Mouse (Mus musculus): ENCODE measurements around the gene Lrch2.
A peak's percentile ranks its signal among the peaks of the same experiment; 100 is the strongest.
"Not testable (repeated sequence)": the region's sequence is repeated elsewhere in the genome, so short reads cannot be mapped to it uniquely, and the experiment has no call there.

The Lrch2 gene

DNA sequence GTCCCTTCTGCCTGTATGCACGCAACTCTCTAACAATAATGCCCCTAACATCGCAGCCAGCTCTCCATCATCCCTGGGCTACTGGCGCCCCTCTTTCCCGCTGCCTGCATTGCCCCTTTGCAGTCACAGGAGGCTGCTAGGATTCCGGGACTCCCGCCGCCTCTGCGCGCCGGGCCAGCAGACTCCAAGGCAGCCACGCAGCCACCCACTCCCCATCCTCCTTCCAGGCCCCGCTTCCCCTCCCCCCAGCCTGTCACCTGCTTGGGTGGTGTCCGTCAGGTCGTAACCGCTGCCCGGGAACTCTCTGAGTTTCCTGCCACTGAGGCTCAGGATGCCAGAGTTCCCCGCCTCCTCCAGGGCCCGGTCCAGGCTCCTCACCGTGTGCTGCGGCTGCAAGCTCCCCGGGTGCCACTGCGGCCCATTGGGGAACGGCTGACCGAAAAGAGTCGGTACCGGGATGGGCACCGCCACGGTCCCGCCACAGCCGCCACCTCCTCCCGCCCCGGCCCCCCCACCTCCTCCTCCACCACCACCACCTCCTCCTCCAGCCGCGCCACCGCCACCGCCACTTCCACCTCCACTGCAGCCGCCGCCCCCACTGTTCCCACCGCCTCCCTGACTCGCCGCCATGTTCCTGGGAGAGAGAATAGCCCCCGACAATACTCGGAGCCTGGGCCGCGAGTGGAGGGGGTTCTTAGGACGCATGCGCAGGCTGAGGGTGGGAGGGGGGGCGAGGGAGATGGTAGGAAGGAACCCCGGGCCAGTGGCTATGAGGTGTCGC, at the start of gene Lrch2:
Gene Lrch2, minus strand, starts transcription at position 661 of the 781 bp plus-strand sequence.
- peak; percentile 29 for DNase-seq (ENCODE audit: low spot score)

DNA sequence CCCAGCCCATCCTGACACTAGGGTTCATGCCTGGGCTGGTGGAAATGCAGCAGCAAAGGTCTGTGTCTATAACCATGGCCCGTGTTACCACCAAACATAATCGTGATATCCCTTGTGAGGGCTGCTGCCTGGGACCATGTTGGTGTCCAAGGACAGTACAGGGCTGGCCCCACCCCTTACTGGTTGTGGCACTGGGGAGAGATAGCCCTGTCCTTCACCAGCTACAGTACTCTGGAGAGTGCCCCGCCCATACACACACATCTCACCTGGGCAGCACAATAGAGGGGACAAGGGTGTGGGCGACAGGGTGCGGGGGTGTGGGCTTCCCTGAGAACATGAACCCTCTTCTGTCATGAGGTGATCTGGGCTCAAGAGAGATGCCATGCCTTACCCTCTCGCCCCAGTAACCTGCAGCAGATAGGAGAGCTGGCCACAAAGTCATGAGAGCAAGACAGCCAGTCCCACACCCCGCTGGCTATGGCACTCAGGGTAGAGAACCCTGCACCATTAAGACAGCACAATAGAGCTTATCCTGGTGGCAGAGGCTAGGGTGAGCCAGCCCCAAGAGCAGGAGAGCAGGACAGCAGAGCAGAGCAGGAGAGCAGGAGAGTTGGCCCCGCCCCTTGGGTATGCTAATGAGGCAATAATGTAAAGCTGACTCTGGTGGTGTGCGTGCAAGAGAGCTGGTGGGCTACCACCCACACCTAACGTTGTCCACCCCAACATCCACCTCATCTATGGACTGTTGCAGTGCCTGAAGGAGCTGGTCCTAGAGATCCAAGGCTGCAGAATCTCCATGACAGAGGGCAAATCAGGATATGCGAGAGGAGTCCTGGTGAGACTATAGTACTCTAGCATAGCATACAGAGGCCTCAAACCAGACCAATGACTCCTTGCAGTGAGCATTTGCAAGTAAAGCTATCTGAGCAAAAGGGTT, 12.7 kb downstream of the Lrch2 start:
- no peak for DNase-seq (ENCODE audit: low spot score)

DNA sequence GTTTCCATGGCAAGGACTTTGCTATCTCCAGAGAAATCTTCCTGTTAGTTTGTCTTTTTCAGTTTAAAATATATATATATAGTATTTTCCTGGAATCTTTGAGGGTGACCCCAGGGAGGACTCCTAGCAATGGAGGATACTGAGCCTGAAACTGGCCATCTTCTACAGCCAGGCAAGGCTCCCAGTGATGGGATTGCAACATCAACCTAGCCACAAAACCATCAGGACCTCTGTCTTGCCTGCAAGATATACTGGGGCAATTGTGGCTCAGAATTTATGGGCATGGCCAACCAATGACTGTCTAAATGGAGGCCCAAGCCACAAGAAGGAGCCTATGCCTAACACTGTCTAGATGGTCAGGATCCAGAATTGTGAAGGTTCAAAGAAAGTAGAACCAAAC, 15.5 kb downstream of the Lrch2 start:
- no peak for DNase-seq (ENCODE audit: low spot score)

- not testable (repeated sequence) for DNase-seq (ENCODE audit: low spot score)
Observed at GRCm38 (mm10) chrX:147537117-147537516, 16.8 kb downstream of the Lrch2 start.

DNA sequence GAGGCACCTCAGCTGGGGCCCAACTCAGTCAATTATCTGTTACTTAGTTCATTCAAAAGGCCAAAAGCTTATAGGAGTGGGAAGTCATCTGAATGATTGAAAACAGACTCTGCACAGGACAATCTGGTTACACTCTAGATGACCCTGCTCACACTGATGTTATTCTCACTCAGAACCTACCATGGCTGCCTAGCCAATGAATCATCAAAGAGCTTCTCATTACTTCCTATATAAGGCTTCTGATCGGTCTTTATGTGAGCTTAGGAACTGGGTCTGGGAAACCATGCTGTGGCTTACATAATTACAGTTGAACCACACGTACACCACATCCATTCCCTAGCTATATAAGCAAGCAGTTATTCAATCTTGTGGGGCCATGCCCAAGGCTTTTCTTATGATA, 18.3 kb downstream of the Lrch2 start:
- no peak for DNase-seq (ENCODE audit: low spot score)

GRCm38 (mm10) chrX:147531675-147532074, 22.2 kb downstream of the Lrch2 start:
- DNase-seq (ENCODE audit: low spot score): no peak

- DNase-seq (ENCODE audit: low spot score): no peak
Observed at GRCm38 (mm10) chrX:147527646-147528172, 26.2 kb downstream of the Lrch2 start.

DNA sequence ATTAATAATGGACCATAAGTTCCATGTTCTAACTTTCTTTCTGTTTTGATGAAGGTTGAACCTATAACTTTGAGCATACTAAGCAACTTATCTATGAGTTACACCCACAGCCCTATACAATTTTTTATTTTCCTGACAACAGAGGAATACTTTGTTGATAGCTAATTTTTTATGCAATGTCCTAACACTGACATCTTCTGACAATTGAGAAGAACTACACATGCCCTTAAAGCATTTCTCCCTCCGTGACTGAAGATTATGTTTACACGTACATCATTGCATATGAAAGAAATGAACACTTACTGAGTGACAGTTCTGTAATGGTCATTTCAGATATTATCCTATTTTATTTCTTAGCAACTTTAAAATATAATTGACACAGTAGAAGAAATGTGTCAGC, 64.3 kb downstream of the Lrch2 start:
- no peak for DNase-seq (ENCODE audit: low spot score)

DNA sequence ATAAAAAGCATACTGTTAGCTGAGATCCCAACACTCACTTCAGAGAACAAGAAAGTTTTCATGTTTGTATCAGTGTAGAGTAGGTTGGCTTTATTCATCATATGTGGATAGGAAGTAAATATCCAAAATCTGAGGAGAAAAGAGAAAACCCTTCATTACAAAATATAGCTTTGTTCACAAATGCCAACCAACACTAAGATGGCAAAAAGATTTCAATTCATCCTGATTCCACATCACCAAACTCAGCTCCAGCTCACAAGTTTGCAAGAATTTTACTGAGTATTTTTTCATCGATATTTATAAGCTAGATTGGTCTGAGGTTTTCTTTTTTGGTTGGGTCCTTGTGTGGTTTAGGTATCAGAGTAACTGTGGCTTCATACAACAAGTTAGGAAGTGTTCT, 100.3 kb downstream of the Lrch2 start, which contains the start of gene Vmn1r239-ps:
Gene Vmn1r239-ps, minus strand, starts transcription at position 101 of the 400 bp plus-strand sequence.
- DNase-seq (ENCODE audit: low spot score): not testable (repeated sequence)

DNA sequence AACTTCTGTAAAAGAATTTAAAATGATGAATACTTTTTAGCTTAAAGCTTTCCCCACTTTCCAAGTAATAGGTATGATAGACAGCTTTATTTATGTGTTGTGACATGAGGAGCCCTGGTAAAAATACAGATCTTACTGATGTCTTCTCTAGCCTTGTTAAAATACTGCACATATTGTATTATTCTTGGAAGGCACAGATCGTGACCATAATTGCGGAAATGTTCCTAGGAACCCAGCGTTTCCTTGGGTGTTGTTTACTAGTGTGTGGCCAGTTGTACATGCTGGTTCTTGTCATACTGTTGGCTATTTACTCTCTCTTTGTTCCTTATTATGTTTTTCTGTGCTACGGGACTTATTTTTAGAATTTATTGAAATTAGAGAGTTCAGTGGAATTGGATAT, 110.5 kb downstream of the Lrch2 start:
- DNase-seq (ENCODE audit: low spot score): no peak

GRCm38 (mm10) chrX:147435400-147435799, 118.5 kb downstream of the Lrch2 start:
- DNase-seq (ENCODE audit: low spot score): no peak

DNA sequence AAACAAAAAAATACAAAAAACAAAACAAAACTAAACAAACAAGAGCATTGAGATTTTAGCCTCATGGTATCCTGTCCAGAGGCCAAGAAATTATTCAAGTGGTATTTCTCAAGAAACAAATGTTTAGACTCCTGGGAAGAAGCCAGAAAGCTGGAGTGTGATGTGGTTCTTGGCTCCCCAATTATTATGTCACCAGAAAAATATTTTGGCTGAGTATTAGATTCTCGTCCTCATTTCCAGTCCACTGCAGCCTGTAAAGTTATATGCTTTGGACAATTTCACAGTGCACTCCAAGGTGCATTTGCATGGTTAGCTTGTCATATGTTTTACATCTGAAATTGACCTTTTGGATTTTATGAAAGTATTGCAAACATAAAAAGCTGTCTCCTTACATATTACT, 124.1 kb downstream of the Lrch2 start:
- DNase-seq (ENCODE audit: low spot score): no peak

- no peak for DNase-seq (ENCODE audit: low spot score)
Observed at GRCm38 (mm10) chrX:147429129-147429528, 124.8 kb downstream of the Lrch2 start, which contains the start of gene Il13ra2. Gene Il13ra2, minus strand, starts transcription at chrX:147429192.

All from yolk sac, embryonic 10.5 days (tissue).